Mouse (Mus musculus): ENCODE results near the gene Capn1. TPM values are rescaled to one million over a fixed set of nuclear protein-coding genes. Genes with fewer than 3 reads are reported as not detected.

Capn1 gene
- total RNA-seq, 2 experiments from 2014 or later, result 20.5 to 26.0 TPM

DNA sequence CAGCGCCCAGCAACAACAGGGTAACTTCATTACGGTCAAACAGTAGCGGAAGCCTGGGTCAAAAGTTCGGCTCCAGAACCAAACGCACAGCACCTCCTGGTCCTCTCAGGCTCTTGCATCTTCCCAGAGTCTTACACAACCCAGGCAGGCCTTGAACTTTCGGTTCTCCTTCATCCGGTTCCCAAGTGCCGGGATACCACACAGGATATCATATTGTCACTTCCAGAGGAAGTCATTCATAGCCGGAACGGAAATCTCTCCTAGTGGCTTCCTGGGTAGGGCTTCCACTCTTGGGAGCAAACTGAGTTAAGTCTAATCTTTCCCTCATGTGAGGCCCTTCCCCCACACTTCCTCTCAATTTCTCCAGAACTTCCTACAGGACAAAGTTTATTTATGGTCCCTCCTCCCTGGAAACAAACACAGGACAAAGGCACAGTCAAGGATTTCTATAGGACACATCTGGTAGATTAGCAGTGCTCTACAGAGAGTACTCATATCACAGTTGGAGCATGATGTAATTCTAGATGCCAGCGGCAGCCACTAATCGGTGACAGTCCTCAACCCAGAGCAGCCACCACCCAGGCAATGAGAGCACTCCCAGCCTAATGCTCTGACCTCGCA is 63.5 kb downstream of the Capn1 start:
- DNase-seq, result no peak

DNA sequence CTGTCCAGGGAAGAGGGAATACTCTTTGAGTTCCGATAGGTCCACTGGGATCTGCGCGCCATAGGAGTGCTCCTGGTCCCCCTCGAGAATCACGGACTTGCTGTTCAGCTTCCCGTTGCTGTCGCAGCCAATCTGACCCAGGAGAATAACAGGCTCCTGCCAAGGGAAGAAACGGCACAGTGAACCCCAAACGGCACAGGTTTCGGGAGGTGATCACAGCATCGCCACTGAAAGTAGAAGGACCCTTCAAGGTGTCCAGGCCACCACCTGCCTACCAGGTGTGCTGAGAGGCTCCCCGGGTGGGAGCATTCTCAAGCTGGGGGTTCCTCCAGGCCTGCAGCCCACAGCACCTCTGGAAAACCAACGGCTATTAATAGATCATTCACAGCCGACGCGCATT is 64.1 kb downstream of the Capn1 start:
- DNase-seq, result no peak

DNA sequence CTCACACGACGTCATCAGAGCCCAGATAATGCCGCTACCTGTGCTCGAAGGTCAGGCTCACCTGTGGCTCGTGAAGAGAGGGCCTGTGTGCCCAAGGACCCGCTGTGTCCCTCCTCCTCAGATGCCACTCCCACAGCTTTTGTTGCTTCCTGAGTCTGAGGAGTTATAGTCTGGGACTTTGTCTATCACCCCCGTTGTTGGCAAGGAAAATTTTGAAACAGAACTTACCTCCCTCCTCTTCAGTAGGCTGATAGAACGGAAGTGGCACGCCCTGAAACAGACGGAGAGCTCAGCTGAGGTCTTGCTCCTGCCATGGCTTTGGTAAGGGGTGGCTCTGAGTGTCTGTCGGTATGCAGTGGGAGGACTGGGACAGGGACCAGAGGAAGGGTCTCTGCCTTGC is 65.5 kb downstream of the Capn1 start:
- no peak for DNase-seq

DNA sequence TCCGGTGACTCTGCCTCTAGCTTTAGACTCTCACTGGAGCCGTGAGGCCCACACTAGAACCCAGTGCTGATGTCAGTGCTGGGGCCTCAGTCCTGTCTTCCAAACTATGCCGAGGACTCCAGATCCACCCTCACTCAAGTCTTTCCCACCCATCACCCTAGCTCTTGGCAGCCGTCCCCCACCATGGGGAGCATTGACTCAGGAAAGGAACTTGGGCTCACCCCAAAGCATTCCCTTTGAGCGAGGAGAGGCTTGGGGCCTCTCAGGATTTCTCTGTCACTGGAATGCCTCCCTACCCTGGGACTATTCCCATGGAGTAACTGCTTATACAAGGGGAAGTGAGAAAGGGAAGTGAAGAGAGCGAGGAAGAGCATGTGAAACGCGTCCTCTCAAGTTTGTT is 69.8 kb downstream of the Capn1 start:
- no peak for DNase-seq

DNA sequence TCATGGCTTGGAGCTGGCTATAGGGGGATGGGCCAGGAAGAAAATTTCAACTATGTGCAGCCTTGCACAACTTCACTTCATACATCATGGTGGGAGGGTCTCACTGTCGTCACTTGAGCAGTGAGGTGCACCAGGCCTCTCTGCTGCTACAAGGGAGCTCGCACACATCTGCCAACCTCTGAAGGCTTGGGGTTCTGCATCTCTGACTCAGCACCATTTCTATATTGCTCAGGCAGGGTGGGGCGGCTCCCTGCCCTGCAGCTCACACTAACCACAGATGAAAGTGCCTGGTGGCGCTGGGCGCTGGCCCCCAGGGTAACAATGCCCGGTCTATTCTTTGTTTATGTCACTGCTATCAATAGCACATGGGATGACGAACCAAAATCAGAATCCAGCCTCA is 70.7 kb downstream of the Capn1 start:
- peak; percentile 24 to 37 for DNase-seq

DNA sequence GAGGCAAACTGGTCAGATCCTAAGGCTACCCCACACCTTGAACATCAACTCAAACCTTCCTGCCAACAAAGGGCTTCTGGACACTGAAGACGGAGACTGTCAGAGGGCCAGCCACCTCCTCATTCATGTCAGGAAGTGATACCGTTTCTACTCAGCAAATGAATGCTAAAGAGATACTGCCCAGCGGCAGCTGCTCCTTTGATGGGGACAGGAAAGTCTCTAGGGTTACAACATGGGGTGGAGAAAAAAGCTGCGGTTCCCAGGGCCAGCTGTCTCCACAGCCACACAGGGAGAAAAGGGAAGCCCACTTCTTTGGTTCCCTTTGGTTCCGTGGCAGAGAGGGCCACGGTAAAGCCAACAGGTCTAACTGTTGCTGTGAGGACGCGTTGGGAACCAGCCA is 71.6 kb downstream of the Capn1 start:
- no peak for DNase-seq

DNA sequence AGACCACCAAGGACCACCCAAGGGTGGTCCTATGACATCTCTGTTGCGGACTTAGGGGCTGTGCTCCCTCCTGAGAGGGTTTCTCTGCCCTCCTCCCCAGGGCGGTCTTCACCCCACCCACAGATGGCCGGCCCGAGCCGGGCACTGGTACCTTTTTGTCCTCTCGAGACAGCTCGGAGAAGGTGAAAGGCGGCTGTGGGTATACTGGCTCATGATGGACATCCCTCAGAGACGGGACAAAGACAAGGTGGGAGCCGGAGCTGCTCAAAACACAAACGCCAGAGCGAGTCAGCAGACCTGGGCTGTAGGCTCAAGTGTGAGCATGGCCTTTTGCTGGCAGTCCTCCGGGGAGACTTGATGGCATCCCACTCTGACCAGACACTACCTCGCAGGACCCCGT is 72.3 kb downstream of the Capn1 start:
- DNase-seq, result no peak

DNA sequence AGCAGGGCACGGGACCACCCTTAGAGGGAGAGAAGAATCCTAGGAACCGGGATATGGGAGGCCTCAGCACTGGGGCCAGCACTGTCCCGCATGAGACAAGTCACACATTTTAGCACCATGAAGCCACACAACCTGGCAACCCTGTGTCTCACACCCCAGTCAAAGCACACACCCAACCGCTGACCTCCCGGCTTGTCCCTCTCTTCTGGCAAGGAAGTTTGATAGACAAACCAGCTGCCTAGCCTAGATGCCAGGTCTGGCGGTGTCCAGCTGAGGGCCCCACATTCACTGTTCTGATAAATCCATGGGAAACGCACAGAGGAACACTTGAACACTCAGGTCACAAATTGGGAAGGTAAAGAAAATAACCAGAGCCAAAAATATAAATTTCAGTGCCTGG is 73.1 kb downstream of the Capn1 start:
- no peak for DNase-seq

DNA sequence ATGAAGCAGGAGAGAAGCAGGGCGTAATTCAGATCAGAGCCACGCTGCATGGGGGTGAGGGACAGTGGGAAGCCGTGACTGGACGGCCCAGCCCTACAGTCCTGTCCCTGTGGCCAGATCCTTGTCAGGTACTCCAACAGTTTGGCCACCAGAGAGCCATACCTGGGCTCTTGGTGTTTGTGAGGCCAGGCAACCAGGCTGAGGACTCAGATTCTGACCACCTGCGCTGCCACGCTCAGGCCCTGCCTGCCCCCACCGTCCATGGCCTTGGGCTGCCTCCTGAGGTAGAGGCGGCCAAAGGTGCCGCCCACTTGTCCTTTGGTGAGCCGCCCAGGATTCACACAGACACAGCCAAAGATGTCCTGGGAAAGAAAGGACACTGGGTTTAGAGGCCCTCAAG is 75.0 kb downstream of the Capn1 start:
- no peak for DNase-seq

DNA sequence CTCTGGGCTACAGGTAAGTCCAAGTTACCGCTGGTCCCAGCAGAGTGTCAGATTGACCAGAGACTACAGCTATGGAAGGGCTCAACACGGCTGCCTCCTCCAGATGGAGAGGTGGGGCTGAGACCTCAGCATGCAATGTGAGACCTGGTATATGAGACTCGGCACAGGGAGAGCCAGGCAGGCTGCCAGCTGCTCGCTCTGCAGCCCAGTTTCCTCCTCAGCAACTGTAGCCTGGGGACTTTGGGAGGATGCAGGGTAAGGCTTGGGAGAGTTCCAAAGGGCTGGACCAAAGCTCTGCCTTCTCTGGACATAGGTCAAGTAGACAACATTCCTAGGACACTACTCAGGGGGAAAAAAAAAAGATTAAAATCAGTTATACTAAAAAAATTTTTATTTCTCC is 75.5 kb downstream of the Capn1 start:
- DNase-seq, result no peak

DNA sequence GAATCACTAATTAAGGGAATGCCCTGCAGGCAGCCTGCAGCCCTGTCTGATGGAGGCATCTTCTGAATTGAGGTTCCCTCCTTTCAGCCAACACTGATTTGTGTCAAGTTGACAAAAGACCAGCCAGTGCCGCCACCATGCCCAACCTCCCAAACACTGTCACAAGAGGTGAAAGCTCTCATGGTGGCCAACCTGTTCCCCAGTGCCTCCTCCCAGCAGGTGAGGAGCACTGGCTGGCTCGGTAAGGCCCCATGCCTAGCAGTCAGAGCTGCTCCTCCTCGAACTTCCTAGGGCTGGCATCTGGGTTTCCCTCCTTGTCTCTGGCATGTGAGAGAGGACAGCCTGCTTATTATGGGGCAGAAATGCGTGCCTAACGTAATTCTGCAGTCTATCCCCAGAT is 76.0 kb downstream of the Capn1 start:
- no peak for DNase-seq

Small RNAs within 50 kb of the gene (microRNA-seq; reads per million reads assigned to microRNA genes)
- gene Mir6988, result 1.5 to 2.8 reads per million in 2 experiments

Other genes with a start within 250 kb of the Capn1 start
- gene Scyl1, start 244.5 kb downstream of the Capn1 start, total RNA-seq (2021), result 10 to 100 TPM; 75.6 to 75.9 TPM
- 10 to 100 TPM; 13.5 to 14.2 TPM for gene Frmd8, start 140.6 kb downstream of the Capn1 start, total RNA-seq (2021)
- gene Slc25a45, start 138.1 kb downstream of the Capn1 start, total RNA-seq (2021), result 1 to 10 TPM; 2.5 to 2.7 TPM
- 1 to 10 TPM; 1.9 to 2.2 TPM for gene Tigd3, start 121.7 kb downstream of the Capn1 start, total RNA-seq (2021)
- 100 to 1,000 TPM in 1 of 2 experiments, 10 to 100 TPM in 1; 92.0 to 108 TPM for gene Dpf2, start 102.9 kb downstream of the Capn1 start, total RNA-seq (2021)
- 1 to 10 TPM; 4.4 to 5.5 TPM for gene Cdc42ep2, start 91.1 kb downstream of the Capn1 start, total RNA-seq (2021)
- gene Pola2, start 51.7 kb downstream of the Capn1 start, total RNA-seq (2021), result 1 to 10 TPM; 5.3 to 5.5 TPM
- gene Slc22a20, start 29.8 kb downstream of the Capn1 start, total RNA-seq (2021), result not detected
- gene Syvn1, start 30.7 kb upstream of the Capn1 start, total RNA-seq (2021), result 10 to 100 TPM; 46.4 to 52.3 TPM
- gene Mrpl49, start 41.9 kb upstream of the Capn1 start, total RNA-seq (2021), result 10 to 100 TPM; 46.8 to 47.9 TPM
- 100 to 1,000 TPM; 676 to 701 TPM for gene Fau, start 41.9 kb upstream of the Capn1 start, total RNA-seq (2021)
- gene Znhit2, start 45.3 kb upstream of the Capn1 start, total RNA-seq (2021), result 10 to 100 TPM; 33.1 to 35.2 TPM
- 10 to 100 TPM; 26.4 to 34.2 TPM for gene Tm7sf2, start 52.5 kb upstream of the Capn1 start, total RNA-seq (2021)
- 10 to 100 TPM; 85.3 to 88.8 TPM for gene Vps51, start 61.3 kb upstream of the Capn1 start, total RNA-seq (2021)
- not detected for gene Tmem262, start 64.1 kb upstream of the Capn1 start, total RNA-seq (2021)
- 1 to 10 TPM; 1.5 to 1.6 TPM for gene Gm28374, start 66.4 kb upstream of the Capn1 start, total RNA-seq (2021)
- gene Zfpl1, start 69.1 kb upstream of the Capn1 start, total RNA-seq (2021), result 10 to 100 TPM; 39.6 to 40.3 TPM
- gene Cdca5, start 69.1 kb upstream of the Capn1 start, total RNA-seq (2021), result under 1 TPM; 0.17 to 0.43 TPM
- gene AC131692.1, start 78.5 kb upstream of the Capn1 start, total RNA-seq (2021), result not detected
- gene Naaladl1, start 89.9 kb upstream of the Capn1 start, total RNA-seq (2021), result under 1 TPM in 1 of 2 experiments, not detected in 1; 0.12 TPM
- gene Sac3d1, start 102.8 kb upstream of the Capn1 start, total RNA-seq (2021), result 10 to 100 TPM; 14.7 to 14.9 TPM
- 10 to 100 TPM; 40.2 to 42.5 TPM for gene Snx15, start 112.4 kb upstream of the Capn1 start, total RNA-seq (2021)
- under 1 TPM; 0.28 to 0.60 TPM for gene Batf2, start 125.1 kb upstream of the Capn1 start, total RNA-seq (2021)
- 10 to 100 TPM; 69.1 to 73.2 TPM for gene Arl2, start 125.7 kb upstream of the Capn1 start, total RNA-seq (2021)
- not detected for gene Majin, start 168.5 kb upstream of the Capn1 start, total RNA-seq (2021)
- not detected for gene Gpha2, start 210.5 kb upstream of the Capn1 start, total RNA-seq (2021)
- gene Ppp2r5b, start 220.0 kb upstream of the Capn1 start, total RNA-seq (2021), result 100 to 1,000 TPM; 135 to 137 TPM
- gene Atg2a, start 225.8 kb upstream of the Capn1 start, total RNA-seq (2021), result 10 to 100 TPM; 31.3 to 34.0 TPM

All from layer of hippocampus, postnatal 36 days (tissue).